Mouse (Mus musculus) layer of hippocampus, adult 18-20 months (tissue): ENCODE measurements around the gene Nectin4. TPM values are rescaled to one million over a fixed set of nuclear protein-coding genes. Genes with fewer than 3 reads are reported as not detected.

Source experiments
- DNase-seq, 2 experiments: peaks; one replicate each; pipeline ENCODE4 v3.0.0; 2022; ENCODE audit warnings: low spot score in 2 of 2
- total RNA-seq, 2 experiments: library from RNA; stranded (reverse); gene quantifications; 2 replicates each; pipeline ENCODE4 v1.2.3; 2021

The Nectin4 gene
- total RNA-seq, 2 experiments from 2014 or later, result 6.3 to 6.7 TPM

GRCm38 (mm10) chr1:171358421-171358820 is 11.5 kb upstream of the Nectin4 start:
- DNase-seq, result peak in 1 of 2 experiments; percentile 64

- no peak for DNase-seq
These were observed 9.6 kb upstream of the Nectin4 start for GRCm38 (mm10) chr1:171360253-171360652.

- peak; percentile 85 to 87 for DNase-seq
These were observed 9.2 kb upstream of the Nectin4 start, which contains the start of gene Klhdc9 for GRCm38 (mm10) chr1:171360656-171361055. TSS of gene Klhdc9 (minus strand) at chr1:171360798.

DNA sequence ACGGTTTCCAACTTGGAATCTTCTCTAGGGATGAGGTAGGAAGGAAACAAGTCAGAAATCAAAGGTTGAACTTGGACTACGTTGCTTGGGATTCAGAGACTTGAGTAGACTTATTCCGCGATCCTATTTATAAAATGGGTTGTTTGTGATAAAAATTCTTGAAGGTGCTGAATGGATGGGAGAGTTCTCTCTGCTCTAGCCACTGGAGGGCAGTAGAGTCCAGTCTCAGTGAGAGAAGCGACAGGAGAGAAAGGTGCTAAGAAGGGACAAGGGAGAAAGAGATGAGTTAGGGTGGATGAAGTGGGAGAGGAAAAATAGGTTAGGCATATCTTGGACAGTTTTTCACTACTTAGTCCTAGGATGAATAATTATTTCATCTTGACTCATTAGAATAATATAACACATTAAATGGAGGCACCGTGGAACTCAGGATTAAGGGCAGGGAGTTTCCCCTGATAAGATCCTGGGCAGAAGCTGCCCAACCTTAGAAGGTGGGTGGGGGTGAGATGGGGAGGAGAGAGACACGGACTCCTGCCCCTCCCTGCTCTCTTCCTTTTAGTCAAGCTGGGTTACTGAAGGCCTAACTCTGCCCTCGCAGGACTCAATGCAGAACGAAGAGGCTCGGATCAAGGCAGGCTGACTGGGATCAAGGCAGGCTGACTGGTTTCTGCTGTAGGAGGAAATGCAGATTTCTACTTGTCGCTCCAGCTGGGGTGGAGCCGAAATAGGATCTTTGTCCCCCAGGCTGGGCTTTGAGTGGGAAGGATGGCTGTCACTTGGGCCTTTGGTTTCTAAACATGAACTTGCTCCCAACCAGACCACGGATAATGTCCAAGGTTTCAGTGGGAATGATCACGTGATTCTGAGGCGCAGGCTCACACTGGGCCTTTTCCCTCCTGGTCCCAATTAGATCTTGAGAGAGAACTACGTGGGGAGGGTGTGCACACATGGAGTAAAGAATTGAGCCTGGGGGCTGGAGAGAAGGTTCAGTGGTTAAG is 8.5 kb upstream of the Nectin4 start:
- DNase-seq, result peak; percentile 59 to 86

GRCm38 (mm10) chr1:171365934-171366333 is 4.0 kb upstream of the Nectin4 start:
- no peak for DNase-seq

DNA sequence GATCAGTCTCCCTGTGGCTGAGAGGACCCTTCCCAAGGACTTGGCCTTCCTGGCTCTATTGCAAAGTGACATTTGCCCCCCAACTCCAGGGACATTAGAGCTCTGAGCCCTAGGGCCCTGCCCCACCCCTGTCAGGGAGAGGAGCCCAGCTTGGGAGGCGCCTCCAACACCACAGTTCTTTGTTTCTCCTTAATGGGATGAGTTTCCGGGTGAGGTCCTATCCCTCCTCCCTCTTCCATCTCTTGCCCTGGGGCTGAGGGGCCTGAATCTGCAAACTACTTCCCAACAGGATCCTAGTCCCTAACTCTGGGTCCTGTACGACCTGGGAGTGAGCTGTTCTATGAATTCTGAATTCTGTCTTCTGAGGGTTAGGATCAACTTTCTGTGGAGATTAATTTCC is 3.0 kb downstream of the Nectin4 start:
- no peak for DNase-seq

GRCm38 (mm10) chr1:171373946-171374345 is 4.0 kb downstream of the Nectin4 start:
- DNase-seq, result no peak

GRCm38 (mm10) chr1:171375646-171376097 is 5.8 kb downstream of the Nectin4 start:
- no peak for DNase-seq

GRCm38 (mm10) chr1:171378298-171378697 is 8.4 kb downstream of the Nectin4 start:
- DNase-seq, result no peak

GRCm38 (mm10) chr1:171379935-171380599 is 10.2 kb downstream of the Nectin4 start:
- DNase-seq, result peak; percentile 55 to 81

- DNase-seq, result no peak
These were observed 12.3 kb downstream of the Nectin4 start for GRCm38 (mm10) chr1:171382096-171382620.

DNA sequence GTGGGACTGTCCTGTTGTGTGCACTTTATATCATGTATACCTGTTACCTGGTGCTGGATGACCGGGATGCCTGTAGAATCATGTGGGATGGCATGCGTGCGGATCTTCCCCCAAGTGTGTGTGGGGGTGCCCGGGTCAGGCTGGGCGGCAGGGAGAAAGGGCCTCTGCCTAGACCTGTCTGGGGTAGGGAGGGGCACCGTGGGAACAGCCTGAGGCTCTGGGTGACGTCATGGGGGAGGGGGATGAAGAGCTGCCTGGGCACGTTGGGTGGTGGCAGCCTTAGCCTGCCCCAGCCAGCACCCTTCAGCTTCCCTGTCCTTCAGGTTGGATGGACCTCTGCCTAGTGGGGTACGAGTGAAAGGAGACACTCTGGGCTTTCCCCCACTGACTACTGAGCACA is 14.5 kb downstream of the Nectin4 start:
- DNase-seq, result no peak

DNA sequence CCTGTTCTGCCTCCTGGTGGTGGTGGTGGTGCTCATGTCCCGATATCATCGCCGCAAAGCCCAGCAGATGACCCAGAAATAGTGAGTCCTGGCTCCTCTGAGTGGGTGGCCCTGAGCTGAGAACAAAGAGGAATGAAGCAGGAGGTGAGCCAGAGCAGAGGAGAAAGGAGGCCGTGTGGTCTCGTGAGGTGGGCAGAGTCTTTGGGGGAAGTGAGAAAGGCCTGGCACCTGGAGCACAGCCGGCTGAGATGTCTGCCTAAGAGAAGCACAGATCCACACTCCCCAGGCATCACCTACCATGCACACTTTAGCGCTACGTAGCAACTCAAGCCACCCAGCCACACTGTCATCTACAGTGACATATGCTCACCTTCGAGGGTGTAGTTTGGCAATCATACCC is 15.3 kb downstream of the Nectin4 start:
- no peak for DNase-seq

DNA sequence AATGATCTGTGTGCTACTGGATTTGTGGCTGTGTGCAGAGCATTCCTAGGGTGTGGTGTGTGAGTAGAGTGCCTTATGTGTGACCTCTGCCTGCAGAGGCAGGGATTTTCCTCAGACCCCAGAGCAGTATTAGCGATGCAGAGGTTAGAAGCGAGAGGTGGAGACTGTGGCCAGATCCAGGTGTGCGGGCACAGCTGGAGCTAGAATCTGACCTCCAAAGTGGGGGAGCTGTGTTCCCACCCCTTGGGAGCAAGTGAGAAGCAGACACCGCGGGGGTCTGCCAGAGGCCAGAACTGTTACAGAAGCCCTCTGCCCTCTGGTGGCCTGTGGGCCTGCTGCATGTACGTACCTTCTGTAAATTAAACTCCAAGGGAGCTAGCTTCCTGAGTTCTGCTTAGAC is 17.2 kb downstream of the Nectin4 start:
- no peak for DNase-seq

DNA sequence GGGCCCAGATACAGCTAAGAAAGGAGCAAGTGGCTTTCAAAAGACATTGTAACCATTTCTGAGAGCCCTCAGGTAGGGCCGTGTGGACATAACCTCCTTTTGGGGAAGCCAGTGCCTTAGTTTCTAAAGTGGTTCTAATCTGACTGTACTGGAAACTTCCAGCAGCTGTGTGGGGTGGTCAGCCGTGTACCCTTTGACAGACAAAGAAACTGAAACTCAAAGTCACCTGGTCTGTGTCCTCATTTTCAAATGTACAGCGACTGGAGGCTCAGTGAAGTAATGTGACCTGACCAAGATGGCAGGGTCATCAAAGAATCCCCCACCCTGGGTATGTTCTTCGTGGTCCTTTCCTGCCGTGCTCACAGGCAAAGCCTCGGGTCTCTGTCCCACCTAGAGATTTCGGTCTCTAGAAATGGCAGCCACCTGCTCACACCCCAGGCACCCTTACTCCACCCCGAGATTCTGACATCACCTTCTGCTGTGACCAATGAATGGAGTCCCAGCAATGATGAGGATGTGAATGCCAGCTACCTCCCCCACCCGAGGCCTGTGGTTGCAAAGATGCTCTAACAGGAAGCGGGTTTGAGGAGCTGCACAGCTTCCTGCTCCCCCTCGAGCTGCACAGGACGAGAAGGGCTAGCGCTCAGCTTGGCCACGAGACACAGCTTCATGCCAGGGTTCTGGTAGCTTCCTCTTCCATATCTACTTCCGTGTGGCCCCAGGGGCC is 18.6 kb downstream of the Nectin4 start, which contains the start of gene Arhgap30:
Gene Arhgap30, plus strand, starts transcription at position 579 of the 727 bp plus-strand sequence.
- no peak for DNase-seq

DNA sequence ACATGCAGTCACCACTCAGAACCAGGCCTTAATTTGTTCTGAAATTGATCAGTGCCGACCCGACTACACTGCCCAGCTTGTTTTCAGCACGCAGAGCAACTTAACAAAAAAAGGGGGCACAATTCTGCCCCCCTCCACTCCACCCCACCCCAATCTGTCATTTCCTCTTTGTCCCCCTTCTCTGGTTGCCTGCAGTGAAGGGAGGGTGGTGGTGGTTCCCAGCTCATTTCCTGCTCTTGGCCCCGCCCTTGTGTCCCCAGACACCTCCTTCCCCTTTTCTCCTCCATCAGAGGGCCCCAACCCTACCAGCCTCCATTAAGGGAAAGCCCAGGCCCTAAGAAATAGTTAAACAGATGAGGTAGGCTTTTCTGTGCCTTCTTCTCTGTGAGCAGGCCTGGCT is 20.2 kb downstream of the Nectin4 start:
- DNase-seq, result no peak

- DNase-seq, result no peak
These were observed 31.9 kb downstream of the Nectin4 start for GRCm38 (mm10) chr1:171401821-171402220.

- DNase-seq, result no peak
These were observed 33.1 kb downstream of the Nectin4 start for GRCm38 (mm10) chr1:171402991-171403390.

DNA sequence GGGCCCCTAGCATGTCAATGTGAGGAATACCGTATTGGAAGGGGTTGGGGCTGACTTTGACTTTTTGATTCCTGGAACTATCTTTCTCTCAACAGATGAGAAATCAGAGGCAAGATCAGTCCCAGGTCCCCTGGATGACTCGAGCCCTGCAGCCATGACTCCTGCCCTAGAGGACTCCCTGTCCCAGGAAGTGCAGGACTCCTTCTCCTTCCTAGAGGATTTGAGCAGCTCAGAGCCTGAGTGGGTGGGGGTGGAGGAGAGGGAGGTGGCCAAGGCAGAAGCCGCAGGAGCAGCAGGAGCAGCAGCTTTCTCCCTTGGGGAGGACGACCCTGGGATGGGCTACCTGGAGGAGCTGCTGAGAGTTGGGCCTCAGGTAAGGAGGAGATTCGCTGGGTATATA is 37.4 kb downstream of the Nectin4 start:
- no peak for DNase-seq

DNA sequence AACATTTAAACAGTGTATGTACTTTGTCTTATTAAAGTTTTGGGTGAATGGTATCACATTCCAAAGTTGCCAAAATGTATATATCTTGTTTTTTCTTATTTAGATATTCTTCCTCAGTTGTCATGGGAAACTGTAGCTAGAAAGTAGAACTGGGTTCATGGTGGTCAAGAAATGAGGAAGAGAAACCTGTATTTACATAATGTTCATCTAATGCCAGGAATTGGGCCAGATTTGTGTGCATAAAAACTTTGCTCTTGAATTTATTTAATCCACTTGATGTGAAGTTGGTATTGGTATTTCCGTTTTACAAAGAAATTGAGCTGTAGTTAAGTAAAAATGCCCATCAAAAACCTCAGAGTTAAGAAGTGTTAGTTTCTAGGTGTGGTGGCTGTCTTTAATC is 40.3 kb downstream of the Nectin4 start:
- DNase-seq, result no peak

GRCm38 (mm10) chr1:171410947-171411484 is 41.1 kb downstream of the Nectin4 start, which contains the start of gene Usf1:
TSS of gene Usf1 (plus strand) at chr1:171411313.
- DNase-seq, result peak; percentile 93 to 97
